Mouse (Mus musculus) myocyte (in vitro differentiated cells): ENCODE data around the gene Palld. TPM values are rescaled to one million over a fixed set of nuclear protein-coding genes. Genes with fewer than 3 reads are reported as not detected.

Source experiments
- H3K27me3 ChIP-seq: one replicate; pipeline ENCODE4 v1.6.1; 2011; ENCODE audit not compliant: control insufficient read depth, insufficient read depth, insufficient read length
- H3K36me3 ChIP-seq: one replicate; pipeline ENCODE4 v1.6.1; 2011; ENCODE audit not compliant: control insufficient read depth, insufficient read depth
- H3K4me2 ChIP-seq: one replicate; pipeline ENCODE4 v1.6.1; 2011; ENCODE audit warnings: low read depth, control low read depth
- H3K4me3 ChIP-seq: one replicate; pipeline ENCODE4 v1.5.1; 2011; ENCODE audit warnings: mild to moderate bottlenecking, control low read depth, moderate library complexity
- H3K79me2 ChIP-seq: one replicate; pipeline ENCODE4 v1.6.1; 2011; ENCODE audit not compliant: control insufficient read depth, insufficient read depth
- H3ac ChIP-seq: one replicate; pipeline ENCODE4 v1.6.1; 2011; ENCODE audit not compliant: control insufficient read depth, insufficient read length
- CEBPB ChIP-seq: IDR thresholded peaks from 2 replicates; pipeline ENCODE4 v1.6.1; 2011; ENCODE audit warnings: mild to moderate bottlenecking, moderate library complexity; ENCODE audit not compliant: poor library complexity, insufficient read depth, severe bottlenecking
- E2F4 ChIP-seq: IDR thresholded peaks from one replicate; pipeline ENCODE4 v1.6.1; 2011; ENCODE audit warnings: mild to moderate bottlenecking, control low read depth, moderate library complexity; ENCODE audit not compliant: insufficient read depth
- MAX ChIP-seq: IDR thresholded peaks from one replicate; pipeline ENCODE4 v1.6.1; 2011; ENCODE audit warnings: low read depth, mild to moderate bottlenecking, control low read depth
- MYOD1 ChIP-seq, 3 experiments: IDR thresholded peaks; one replicate each; pipeline ENCODE4 v1.6.1; 2011; ENCODE audit warnings: control low read depth in 2 of 3, low read depth in 2 of 3, mild to moderate bottlenecking in 2 of 3, moderate library complexity in 1 of 3; ENCODE audit not compliant: insufficient read length in 2 of 3, control insufficient read depth in 1 of 3
- MYOG ChIP-seq, 3 experiments: IDR thresholded peaks; one replicate each; pipeline ENCODE4 v1.6.1; 2011; ENCODE audit warnings: control low read depth in 2 of 3, low read depth in 2 of 3, mild to moderate bottlenecking in 2 of 3; ENCODE audit not compliant: insufficient read length in 2 of 3, control insufficient read depth in 1 of 3, insufficient read depth in 1 of 3
- POLR2A ChIP-seq: IDR thresholded peaks from one replicate; pipeline ENCODE4 v1.6.1; 2011; ENCODE audit warnings: low read depth, mild to moderate bottlenecking, control low read depth, moderate library complexity; ENCODE audit not compliant: insufficient read length
- POLR2AphosphoS2 ChIP-seq: IDR thresholded peaks from one replicate; pipeline ENCODE4 v1.6.1; 2011; ENCODE audit warnings: low read depth, control low read depth; ENCODE audit not compliant: insufficient read length
- REST ChIP-seq: IDR thresholded peaks from one replicate; pipeline ENCODE4 v1.6.1; 2011; ENCODE audit warnings: mild to moderate bottlenecking, control low read depth, moderate library complexity; ENCODE audit not compliant: insufficient read depth, insufficient read length
- SRF ChIP-seq: IDR thresholded peaks from one replicate; pipeline ENCODE4 v1.6.1; 2011; ENCODE audit warnings: low read depth; ENCODE audit not compliant: control insufficient read depth, insufficient read length
- TCF12 ChIP-seq: IDR thresholded peaks from one replicate; pipeline ENCODE4 v1.6.1; 2011; ENCODE audit warnings: mild to moderate bottlenecking, control low read depth; ENCODE audit not compliant: poor library complexity, insufficient read depth, severe bottlenecking
- TCF3 ChIP-seq: IDR thresholded peaks from one replicate; pipeline ENCODE4 v1.6.1; 2011; ENCODE audit warnings: low read depth, control low read depth; ENCODE audit not compliant: insufficient read length
- USF1 ChIP-seq: IDR thresholded peaks from one replicate; pipeline ENCODE4 v1.6.1; 2011; ENCODE audit warnings: low read depth, mild to moderate bottlenecking, control low read depth, moderate library complexity
- polyA plus RNA-seq: library from polyadenylated mRNA; unstranded; fragments of >200 nt; fragmentation: generic; extraction: Trizol; gene quantifications from one replicate; pipeline ENCODE4 v1.2.1, GENCODE M21; 2012; ENCODE audit warnings: missing spikeins

Gene Palld
- polyA plus RNA-seq, 1 experiment, result 52.4 TPM

GRCm38 (mm10) chr8:61665021-61665420 lies 237.5 kb downstream of the Palld start:
- TF ChIP-seq SRF (no peak), MYOG (IDR thresholded peaks at IDR 0.05; ENCODE audit: control insufficient read depth in 1 of 3, insufficient read depth in 1 of 3, insufficient read length in 2 of 3, low read depth in 2 of 3) (no peak), MYOD1 (IDR thresholded peaks at IDR 0.05; ENCODE audit: control insufficient read depth in 1 of 3, insufficient read length in 2 of 3, low read depth in 2 of 3) (no peak), E2F4 (no peak), TCF3 (no peak), POLR2A (no peak), TCF12 (no peak), POLR2AphosphoS2 (no peak), CEBPB (no peak)
- no peak overlapping the region for H3K4me3 ChIP-seq
- H3K4me2 ChIP-seq, result no peak overlapping the region
- H3K27me3 ChIP-seq, result no peaks in the 10 kb centered on the region
- H3ac ChIP-seq, result no peak overlapping the region
- no peaks in the 10 kb centered on the region for H3K79me2 ChIP-seq
- peaks cover 6% of the 10 kb centered on the region for H3K36me3 ChIP-seq

DNA sequence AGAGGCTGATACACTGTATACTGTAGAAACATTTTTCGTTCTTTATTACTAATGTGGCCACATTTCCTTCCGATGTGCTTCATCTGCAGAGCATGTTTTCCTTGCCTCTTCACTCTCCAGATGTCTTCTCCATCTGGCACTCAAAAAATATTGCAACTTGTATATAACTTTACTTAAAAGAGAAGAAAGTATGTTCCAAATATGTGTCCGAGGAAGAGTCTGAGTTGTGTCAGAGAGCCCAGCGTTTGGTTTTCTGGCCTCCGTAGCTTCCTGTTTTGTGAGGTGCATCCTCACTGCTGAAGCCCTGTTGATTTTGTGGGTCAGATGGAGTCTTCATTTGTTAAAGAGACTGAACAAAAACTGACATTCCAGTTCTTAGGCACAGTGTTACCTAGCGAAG lies 238.3 kb downstream of the Palld start:
- Histone ChIP-seq H3K79me2 (no peaks in the 10 kb centered on the region), H3K27me3 (no peaks in the 10 kb centered on the region), H3K36me3 (peaks cover 6% of the 10 kb centered on the region), H3ac (no peak overlapping the region), H3K4me2 (no peak overlapping the region), H3K4me3 (no peak overlapping the region)
- no peak for TF ChIP-seq POLR2AphosphoS2

DNA sequence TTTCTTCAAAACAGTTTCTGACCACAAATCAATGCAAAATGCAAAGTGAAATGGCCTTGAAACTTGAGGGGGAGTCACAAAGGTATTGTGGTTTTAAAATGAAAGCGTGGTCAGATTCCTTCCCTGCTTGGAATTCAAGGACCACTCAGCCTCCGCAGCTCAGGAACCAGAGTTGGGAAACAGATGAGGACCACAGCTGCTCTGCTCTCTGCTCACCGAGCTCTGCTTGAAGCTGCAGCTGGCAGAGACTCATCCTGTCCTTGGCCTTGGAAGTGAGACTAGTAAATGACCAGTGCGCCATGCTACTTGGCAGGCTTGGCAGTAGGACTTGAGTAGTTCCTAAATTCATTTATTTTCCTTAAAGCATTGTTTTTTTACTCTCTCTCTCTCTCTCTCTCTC lies 239.7 kb downstream of the Palld start:
- no peaks in the 10 kb centered on the region for H3K79me2 ChIP-seq
- no peaks in the 10 kb centered on the region for H3K27me3 ChIP-seq
- H3K4me2 ChIP-seq, result no peak overlapping the region
- peaks cover 6% of the 10 kb centered on the region for H3K36me3 ChIP-seq
- no peak overlapping the region for H3K4me3 ChIP-seq
- no peak for TF ChIP-seq USF1
- peak in 1 of 3 experiments; percentile 46 for TF ChIP-seq MYOG (IDR thresholded peaks at IDR 0.05; ENCODE audit: control insufficient read depth in 1 of 3, insufficient read depth in 1 of 3, insufficient read length in 2 of 3, low read depth in 2 of 3)
- no peak for TF ChIP-seq E2F4
- no peak for TF ChIP-seq POLR2A
- no peak for TF ChIP-seq SRF
- TF ChIP-seq CEBPB, result no peak
- peak in 2 of 3 experiments; percentile 13 to 69 for TF ChIP-seq MYOD1 (IDR thresholded peaks at IDR 0.05; ENCODE audit: control insufficient read depth in 1 of 3, insufficient read length in 2 of 3, low read depth in 2 of 3)
- no peak for TF ChIP-seq TCF3
- no peak for TF ChIP-seq REST
- TF ChIP-seq MAX, result no peak
- H3ac ChIP-seq, result no peak overlapping the region

GRCm38 (mm10) chr8:61661611-61662010 lies 240.9 kb downstream of the Palld start:
- Histone ChIP-seq H3K4me3 (no peak overlapping the region), H3K4me2 (no peak overlapping the region), H3K27me3 (no peaks in the 10 kb centered on the region), H3ac (no peak overlapping the region), H3K79me2 (no peaks in the 10 kb centered on the region), H3K36me3 (peaks cover 6% of the 10 kb centered on the region)
- TF ChIP-seq TCF12, result no peak
- TF ChIP-seq MAX, result no peak
- no peak for TF ChIP-seq POLR2A
- no peak for TF ChIP-seq POLR2AphosphoS2
- no peak for TF ChIP-seq CEBPB
- TF ChIP-seq MYOD1 (IDR thresholded peaks at IDR 0.05; ENCODE audit: control insufficient read depth in 1 of 3, insufficient read length in 2 of 3, low read depth in 2 of 3), result no peak
- no peak for TF ChIP-seq USF1
- TF ChIP-seq MYOG (IDR thresholded peaks at IDR 0.05; ENCODE audit: control insufficient read depth in 1 of 3, insufficient read depth in 1 of 3, insufficient read length in 2 of 3, low read depth in 2 of 3), result no peak
- TF ChIP-seq E2F4, result no peak
- TF ChIP-seq TCF3, result no peak
- no peak for TF ChIP-seq REST
- no peak for TF ChIP-seq SRF

- Histone ChIP-seq H3K4me2 (no peak overlapping the region), H3K79me2 (no peaks in the 10 kb centered on the region), H3ac (no peak overlapping the region), H3K27me3 (no peaks in the 10 kb centered on the region), H3K36me3 (peaks cover 6% of the 10 kb centered on the region), H3K4me3 (no peak overlapping the region)
- TF ChIP-seq SRF, result no peak
- no peak for TF ChIP-seq CEBPB
- no peak for TF ChIP-seq TCF3
- no peak for TF ChIP-seq POLR2A
- TF ChIP-seq MYOG (IDR thresholded peaks at IDR 0.05; ENCODE audit: control insufficient read depth in 1 of 3, insufficient read depth in 1 of 3, insufficient read length in 2 of 3, low read depth in 2 of 3), result no peak
- no peak for TF ChIP-seq POLR2AphosphoS2
- no peak for TF ChIP-seq REST
- no peak for TF ChIP-seq USF1
- TF ChIP-seq E2F4, result no peak
- TF ChIP-seq TCF12, result no peak
- no peak for TF ChIP-seq MYOD1 (IDR thresholded peaks at IDR 0.05; ENCODE audit: control insufficient read depth in 1 of 3, insufficient read length in 2 of 3, low read depth in 2 of 3)
- TF ChIP-seq MAX, result no peak
Observed at GRCm38 (mm10) chr8:61660961-61661360, 241.5 kb downstream of the Palld start.
